Mouse (Mus musculus): ENCODE data around the gene Pou4f2. TPM values are rescaled to one million over a fixed set of nuclear protein-coding genes. Genes with fewer than 3 reads are reported as not detected.

Pou4f2 gene
- total RNA-seq (2021) = not detected
- long read RNA-seq, experiment 1 = 0 reads
- long read RNA-seq, experiment 2 = 0 reads

DNA sequence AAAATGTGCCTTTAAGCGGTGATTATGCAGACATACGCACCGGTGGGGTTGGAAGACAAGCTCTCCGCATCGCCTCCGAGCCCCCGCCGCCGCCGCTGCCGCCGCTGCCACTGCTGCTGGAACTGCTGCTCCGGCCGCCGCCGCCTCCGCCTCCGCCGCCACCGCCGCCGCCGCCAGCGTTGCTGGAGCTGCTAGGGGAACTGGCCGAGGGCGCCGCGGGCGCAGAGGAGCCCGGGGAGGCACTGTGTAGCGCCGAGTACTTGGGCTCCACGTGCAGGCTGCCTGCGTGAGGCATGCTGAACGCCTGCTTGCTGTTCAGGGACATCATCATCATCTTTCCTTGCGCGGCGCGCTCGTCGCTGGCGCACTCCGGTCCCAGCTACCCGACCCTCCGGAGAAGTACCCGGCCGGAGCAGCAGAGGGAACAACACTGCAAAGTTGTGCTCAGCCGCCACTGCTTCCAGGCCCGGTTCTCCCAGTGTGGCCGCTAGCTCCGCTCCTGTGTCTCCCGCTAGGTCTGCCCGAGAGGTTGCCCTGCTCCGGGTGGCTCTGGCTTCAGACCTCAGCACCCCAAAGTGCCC is at the start of gene Pou4f2:
Pou4f2 (minus strand) TSS at position 575 of the 581 bp plus-strand sequence.
- no peak for DNase-seq (ENCODE audit: low spot score in 2 of 2)

DNA sequence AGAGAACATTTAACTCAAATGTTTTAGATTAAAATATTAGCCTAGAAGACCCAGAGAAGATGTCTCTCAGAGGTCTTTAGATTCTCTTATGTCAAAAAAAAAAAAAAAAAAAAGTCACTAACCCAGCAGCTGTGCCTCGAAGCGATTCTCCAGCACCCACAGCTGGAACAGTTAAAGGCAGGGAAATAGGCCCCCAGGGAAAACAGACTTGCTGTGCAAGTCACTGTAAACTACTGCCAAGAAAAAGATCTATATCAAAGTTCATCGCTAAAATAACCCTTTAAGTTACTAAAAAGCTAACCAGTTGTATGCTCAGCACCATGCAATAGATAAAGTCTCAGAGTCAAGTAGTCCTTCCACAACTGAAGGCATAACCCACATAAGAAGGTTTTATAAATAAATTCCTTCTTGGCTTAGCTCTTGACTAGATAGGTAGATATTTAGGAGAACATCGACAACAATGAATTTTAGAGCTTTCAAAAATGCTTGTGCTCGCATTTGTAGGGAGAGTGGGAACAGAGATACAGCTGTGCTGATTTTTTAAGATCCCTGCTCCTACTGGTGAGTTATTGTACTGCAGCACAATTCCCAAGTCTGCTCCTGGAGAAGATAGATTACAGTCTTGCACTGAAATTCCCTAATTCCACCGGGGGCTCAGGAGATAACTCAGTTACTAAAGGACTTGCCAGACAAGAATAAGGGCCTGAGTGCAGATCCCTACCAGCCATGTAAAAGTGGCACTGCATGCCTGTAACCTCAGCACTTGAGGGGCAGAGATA is 40.8 kb upstream of the Pou4f2 start:
- no peak for DNase-seq (ENCODE audit: low spot score in 2 of 2)

- DNase-seq (ENCODE audit: low spot score in 2 of 2) = no peak
Observed at GRCm38 (mm10) chr8:78467889-78468288, 31.4 kb upstream of the Pou4f2 start.

DNA sequence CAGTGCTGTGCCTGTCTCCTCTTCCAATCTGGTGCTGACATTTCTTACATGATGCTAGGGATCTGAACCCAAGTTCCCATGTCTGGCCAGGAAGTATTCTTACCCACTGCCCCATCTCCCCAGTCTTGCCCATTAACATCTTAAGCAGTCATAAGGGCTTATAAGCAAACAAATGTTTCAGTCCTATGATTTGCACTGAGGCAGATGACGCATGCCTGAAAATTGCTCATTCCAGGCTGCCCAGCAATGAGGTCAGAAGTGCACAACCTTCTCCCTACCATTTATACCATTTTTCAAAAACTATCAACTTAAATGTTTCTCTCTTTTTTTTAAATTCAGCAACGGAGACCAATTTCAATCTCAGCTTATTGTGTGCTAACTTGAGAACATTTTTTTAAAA is 27.5 kb upstream of the Pou4f2 start:
- no peak for DNase-seq (ENCODE audit: low spot score in 2 of 2)

DNA sequence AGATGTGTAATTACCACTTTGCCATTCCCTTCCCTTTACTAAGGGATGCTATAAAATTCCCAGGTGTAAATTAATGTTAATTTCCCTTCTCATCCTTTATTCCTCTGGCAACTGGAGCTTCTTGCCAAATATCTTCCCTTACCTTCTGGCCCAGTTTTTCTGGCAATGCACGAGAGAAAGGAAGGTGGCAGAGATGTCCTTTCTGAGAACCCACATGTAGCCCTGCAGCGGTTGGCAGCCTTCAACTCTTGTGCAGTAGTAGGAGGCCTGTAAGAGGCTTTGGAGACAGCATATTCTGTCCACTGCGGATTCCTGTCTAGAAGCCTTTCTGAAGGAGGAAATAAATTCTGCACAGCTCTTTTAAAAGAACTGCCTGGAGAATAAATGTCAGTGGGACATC is 20.0 kb upstream of the Pou4f2 start:
- DNase-seq (ENCODE audit: low spot score in 2 of 2) = no peak

GRCm38 (mm10) chr8:78442781-78443180 is 6.3 kb upstream of the Pou4f2 start:
- DNase-seq (ENCODE audit: low spot score in 2 of 2) = no peak

- DNase-seq (ENCODE audit: low spot score in 2 of 2) = no peak
Observed at GRCm38 (mm10) chr8:78438121-78438520, 1.7 kb upstream of the Pou4f2 start.

- no peak for DNase-seq (ENCODE audit: low spot score in 2 of 2)
Observed at GRCm38 (mm10) chr8:78437140-78438045, 948 bp upstream of the Pou4f2 start.

DNA sequence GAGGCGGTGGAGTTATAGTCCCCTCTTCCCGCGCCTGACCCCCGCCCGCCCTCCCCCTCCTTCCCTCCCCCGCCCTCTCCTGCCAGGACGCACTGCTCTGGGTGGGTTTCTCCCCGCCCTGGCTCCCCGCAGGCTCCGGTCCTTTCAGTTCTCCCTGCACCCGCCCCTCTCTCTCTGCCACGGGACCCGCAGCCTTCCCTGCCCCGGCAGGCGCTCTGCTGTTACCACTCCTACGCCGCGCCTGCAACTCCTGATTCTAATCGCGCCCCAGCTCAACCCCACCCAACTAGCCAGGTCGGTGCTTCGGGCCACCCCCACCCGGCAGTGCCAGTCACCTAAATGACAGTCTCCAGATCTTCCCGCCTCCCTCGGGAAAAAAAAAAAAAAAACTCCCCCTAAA is 216 bp upstream of the Pou4f2 start:
- DNase-seq (ENCODE audit: low spot score in 2 of 2) = no peak

- DNase-seq (ENCODE audit: low spot score in 2 of 2) = no peak
Observed at GRCm38 (mm10) chr8:78435624-78435960, 853 bp downstream of the Pou4f2 start.

DNA sequence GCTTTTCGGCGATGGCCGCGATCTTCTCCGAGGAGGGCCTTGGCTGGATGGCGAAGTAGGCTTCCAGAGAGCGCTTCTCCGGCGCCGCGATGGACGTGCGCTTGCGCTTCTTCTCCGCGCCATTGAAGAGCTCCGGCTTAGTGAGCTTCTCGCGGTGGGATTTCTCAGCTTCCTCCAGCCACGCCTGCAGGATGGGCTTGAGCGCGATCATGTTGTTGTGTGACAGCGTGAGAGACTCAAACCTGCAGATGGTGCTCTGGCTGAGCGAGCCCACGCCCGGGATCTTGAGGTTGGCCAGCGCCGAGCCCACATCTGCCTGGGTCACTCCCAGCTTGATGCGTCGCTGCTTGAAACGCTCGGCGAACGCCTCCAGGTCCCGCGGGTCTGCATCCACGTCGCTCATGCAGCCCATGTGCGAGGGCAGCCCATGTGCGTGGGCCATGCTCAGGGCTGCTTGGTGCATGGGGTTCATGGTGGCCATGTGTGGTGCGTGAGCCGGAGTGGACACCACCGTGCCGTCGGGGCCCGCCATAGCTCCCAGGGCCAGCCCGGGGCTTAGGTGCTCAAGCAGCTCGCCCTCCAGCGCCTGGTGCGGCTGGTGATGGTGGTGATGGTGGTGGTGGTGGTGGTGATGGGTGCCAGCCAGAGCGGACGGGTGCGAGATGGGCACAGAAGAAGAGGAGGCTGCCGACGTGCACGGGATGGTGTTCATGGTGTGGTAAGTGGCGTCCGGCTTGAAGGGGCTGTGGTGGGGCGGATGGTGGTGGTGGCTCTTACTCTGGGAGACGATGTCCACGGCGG is 1.4 kb downstream of the Pou4f2 start:
- no peak for DNase-seq (ENCODE audit: low spot score in 2 of 2)

GRCm38 (mm10) chr8:78434340-78434739 is 2.1 kb downstream of the Pou4f2 start:
- DNase-seq (ENCODE audit: low spot score in 2 of 2) = no peak

DNA sequence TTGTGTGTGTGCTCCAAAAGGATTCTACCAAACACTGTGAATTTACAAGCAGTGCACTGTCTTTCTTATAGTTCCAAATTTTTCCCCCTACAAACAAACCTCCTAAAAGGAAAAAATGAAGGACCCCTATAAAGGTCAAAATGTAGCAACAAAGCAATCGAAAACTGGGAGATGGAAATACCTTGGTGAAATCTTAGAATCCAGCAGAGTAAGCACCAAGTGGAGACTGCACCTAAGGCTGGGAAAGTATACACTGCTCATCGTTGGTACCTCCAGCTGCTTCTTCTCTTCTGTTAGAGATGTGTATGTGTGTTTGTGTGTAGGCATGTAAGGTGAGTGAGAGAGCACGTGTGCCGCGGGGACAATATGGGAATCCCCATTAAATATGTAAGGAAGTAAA is 3.1 kb downstream of the Pou4f2 start:
- DNase-seq (ENCODE audit: low spot score in 2 of 2) = no peak

DNA sequence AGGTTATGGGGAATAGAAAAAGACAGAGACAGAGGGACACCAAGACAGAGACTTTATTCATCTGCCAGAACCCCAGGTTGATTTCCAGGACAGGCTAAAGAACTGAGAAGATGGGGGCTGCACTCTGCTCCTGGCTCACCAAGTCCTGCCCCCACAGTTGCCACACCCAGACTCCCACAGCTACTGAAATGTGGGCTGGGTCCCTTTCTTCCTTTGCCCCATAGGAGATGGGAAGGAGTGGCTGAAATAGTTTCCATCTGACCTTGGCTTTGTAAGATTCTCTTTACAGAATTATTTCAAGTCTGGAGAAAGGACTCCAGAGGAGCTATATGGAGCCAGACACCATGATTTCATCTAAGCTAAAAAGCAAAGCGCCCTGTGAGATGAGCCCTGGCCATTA is 4.0 kb downstream of the Pou4f2 start:
- DNase-seq (ENCODE audit: low spot score in 2 of 2) = no peak

DNA sequence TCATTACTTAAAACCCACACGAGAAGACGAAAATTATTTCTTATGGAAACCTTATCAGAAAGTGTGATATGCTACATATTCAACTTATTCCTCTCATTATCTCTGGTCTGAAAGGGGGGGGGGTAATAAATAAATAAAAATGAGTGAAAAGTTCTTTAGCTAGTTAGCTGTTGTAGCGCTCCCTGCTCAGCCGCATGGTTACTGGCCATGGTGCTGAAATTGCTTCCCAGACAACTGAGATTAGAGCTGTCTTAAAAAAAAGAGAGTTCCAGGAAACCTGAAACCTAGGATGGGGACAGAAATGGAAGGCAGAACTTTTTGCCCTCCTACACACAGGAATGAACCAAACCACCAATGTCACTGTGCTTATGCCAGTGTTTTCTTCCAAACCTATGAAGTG is 5.1 kb downstream of the Pou4f2 start:
- no peak for DNase-seq (ENCODE audit: low spot score in 2 of 2)

GRCm38 (mm10) chr8:78428148-78428547 is 8.3 kb downstream of the Pou4f2 start:
- DNase-seq (ENCODE audit: low spot score in 2 of 2) = no peak

DNA sequence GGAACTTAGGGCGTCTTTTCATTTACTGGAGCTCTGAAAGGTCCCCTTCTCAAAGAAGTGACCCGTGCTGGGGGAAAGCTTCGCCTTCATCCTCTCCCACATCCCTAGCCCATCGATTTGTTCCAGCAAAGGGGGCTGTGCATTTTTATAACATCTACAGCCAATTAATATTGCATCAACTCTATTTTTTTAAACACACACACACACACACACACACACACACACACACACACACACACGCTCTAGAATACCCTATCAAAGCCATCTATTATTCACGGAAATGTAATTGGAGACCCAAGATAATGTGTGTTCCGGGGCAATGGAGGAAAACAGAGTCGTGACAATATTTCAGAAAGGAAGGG is 8.7 kb downstream of the Pou4f2 start:
- DNase-seq (ENCODE audit: low spot score in 2 of 2) = no peak

- DNase-seq (ENCODE audit: low spot score in 2 of 2) = no peak
Observed at GRCm38 (mm10) chr8:78426875-78427768, 9.3 kb downstream of the Pou4f2 start.

- no peak for DNase-seq (ENCODE audit: low spot score in 2 of 2)
Observed at GRCm38 (mm10) chr8:78426455-78426854, 10.0 kb downstream of the Pou4f2 start.

- DNase-seq (ENCODE audit: low spot score in 2 of 2) = no peak
Observed at GRCm38 (mm10) chr8:78423937-78424336, 12.5 kb downstream of the Pou4f2 start.
